Mouse (Mus musculus) G1E-ER4 (cell line): ENCODE measurements around the gene Rps27. TPM values are rescaled to one million over a fixed set of nuclear protein-coding genes. Genes with fewer than 3 reads are reported as not detected.

Experiments used
- GATA1 ChIP-seq: IDR thresholded peaks from one replicate; pipeline ENCODE4 v1.8.0; 2012; ENCODE audit warnings: low read length, inconsistent platforms
- polyA plus RNA-seq: library from polyadenylated mRNA; stranded (reverse); fragments of >175 nt; gene quantifications from 2 replicates; pipeline ENCODE4 v1.2.3, GENCODE M21; 2012

The Rps27 gene
- polyA plus RNA-seq, result 121 and 183 TPM in 2 replicates

DNA sequence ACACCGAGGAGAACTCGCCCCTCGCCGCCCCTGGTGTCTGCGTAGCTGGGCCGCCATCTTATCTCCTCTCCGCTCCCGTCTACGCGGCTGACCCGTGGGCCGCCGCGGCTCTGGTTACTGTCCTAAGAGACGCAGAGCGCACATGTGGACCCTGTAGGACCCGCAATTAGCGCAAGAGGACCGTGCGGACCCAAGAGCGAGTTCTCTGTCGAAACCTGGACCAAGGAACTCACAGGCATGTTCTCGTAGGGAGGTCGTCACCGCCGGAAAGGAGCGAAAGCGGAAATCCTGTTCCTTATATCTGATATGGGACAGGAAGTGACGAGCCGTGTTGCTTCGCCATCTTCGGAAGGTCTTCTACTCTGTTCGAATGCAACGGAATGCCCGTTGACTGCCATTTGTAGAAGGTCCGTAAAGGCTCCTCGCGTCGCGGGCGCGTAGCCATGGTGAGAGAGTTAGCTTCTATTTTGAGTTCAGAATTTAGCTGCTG is at the start of gene Rps27, which contains the start of gene Rab13:
Gene Rps27, minus strand, starts transcription at position 275 of the 490 bp plus-strand sequence.
Gene Rab13, plus strand, starts transcription at position 319 of the 490 bp plus-strand sequence.
- TF ChIP-seq GATA1, result no peak

DNA sequence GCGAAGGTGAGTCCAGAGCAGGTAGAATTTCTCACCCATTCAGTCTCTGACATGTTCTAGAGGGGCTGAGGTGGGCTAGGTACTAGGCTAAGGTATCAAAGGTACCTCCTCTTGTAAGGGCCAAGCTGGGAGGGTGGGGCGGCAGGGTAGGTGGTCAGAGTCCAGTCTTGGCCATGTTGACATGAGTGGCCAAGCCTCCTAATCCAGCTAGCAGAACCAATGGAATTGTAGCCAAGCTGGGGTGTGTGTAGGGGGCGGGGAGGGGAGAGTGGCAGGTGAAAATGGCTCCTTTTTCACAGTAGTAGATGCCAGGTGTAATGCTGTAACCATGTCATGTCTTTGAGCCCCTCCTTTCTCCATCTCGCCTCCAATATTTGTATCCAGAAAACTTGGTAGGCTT is 45.1 kb upstream of the Rps27 start:
- no peak for TF ChIP-seq GATA1

DNA sequence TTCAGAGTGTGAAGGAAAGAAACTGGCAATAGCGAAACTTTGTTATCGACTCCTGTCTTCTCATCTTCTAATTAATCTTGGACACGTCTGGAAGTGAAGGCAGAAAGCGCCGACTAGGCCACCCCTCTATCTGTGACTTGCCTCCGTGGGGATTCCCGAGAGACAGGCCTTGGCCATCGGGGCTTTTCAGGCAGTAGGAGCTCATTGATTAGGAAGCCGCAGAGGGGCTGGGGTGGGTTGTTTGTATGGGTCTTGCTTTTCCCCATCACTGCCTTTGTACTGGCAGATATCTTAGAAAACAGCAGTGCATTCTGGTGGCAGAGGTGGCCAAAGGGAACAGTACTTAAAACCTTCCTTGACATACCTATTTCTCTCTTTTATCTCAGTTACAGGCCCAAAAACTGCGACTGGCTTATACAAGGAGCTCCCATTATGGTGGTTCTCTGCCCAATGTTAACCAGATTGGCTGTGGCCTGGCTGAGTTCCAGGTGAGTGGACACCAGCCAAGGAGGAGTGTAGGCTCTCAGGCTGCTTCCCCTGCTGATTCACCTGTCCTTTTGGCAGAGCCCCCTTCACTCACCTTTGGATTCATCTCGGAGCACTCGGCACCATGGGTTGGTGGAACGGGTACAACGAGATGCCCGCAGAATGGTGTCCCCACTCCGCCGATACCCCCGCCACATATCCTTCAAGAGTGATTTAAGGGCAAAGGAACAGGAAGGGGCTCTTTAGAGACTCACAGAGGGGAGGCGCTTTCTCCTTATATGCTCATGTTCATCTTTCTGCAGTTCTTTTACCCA is 43.5 kb upstream of the Rps27 start:
- no peak for TF ChIP-seq GATA1

DNA sequence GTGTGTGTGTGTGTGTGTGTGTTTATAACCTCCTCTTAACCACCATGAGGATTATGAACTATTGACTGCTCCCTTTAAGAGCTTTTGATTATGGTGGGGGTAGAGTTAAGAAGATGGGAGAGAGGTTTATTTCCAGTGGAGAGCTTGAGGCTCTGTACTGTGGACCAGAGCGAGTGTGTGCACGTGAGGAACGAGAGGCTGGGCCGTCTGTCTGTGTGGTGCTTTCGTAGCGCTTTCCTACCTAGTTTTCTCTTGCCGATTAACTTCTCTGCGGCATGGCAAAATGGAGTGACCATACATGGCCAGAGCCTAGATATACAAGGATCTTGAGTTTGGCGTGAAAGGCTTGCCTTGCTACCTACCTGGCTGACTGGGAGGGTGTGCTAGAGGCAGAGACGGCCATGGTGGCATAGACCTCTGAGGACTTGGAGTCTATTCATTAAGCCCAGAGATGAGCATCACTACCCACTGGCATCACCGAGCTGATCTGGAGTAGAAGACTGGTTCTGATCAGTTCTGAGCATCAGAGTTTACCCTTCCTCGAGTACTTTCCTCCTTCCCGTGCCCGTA is 42.4 kb upstream of the Rps27 start:
- TF ChIP-seq GATA1, result no peak

DNA sequence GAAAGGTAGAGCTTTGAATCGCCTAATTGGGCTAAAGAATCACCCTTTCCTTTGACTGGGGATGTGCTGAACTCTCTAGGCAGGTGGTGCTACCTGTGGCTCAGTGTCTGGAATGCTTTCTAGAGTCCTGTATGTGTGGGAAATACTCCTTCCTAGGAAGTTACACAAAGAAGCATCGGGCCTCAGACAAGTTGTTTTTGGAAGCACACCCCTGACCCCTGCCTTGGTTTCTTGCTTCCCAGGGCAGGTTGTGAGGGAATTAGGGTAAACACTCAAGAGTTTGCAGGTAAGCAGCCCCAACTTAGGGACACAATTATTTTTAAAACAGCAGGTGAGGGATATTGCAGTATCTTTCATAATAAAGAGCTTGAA is 41.7 kb upstream of the Rps27 start:
- no peak for TF ChIP-seq GATA1

DNA sequence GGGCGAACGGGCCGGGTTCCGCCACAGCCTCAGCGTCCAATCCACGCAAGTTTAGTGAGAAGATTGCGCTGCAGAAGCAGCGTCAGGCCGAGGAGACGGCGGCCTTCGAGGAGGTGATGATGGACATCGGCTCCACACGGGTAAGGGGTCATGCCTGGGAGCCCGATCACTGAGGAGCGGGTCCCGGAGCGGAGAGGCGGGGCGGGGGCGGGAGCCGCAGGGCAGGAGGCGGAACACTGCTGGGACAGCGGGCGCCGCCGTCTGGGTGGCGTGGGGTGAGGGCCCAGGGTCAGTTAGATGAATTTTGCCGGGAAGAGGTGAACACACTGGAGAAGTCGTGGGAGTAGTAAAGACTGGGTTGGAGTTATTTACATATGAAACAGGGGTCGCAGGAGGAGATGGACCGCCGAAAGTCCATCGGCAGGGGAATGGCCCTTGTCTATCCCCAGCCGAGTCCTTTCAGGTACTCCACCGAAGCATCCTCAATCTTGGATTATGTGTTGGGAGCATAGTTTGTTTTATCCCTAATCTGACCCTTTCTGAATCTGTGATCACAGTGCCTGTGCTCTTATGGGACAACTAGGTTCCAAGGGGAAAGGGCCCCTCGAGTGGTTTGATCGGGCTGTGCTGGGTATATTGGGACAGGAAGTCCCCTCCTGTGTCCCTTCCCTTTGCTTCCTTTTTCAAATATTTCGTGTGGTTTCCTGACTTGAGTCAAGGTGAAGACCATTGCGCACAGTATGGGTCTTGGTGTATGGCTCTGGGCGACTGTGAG is 41.2 kb upstream of the Rps27 start:
- no peak for TF ChIP-seq GATA1

DNA sequence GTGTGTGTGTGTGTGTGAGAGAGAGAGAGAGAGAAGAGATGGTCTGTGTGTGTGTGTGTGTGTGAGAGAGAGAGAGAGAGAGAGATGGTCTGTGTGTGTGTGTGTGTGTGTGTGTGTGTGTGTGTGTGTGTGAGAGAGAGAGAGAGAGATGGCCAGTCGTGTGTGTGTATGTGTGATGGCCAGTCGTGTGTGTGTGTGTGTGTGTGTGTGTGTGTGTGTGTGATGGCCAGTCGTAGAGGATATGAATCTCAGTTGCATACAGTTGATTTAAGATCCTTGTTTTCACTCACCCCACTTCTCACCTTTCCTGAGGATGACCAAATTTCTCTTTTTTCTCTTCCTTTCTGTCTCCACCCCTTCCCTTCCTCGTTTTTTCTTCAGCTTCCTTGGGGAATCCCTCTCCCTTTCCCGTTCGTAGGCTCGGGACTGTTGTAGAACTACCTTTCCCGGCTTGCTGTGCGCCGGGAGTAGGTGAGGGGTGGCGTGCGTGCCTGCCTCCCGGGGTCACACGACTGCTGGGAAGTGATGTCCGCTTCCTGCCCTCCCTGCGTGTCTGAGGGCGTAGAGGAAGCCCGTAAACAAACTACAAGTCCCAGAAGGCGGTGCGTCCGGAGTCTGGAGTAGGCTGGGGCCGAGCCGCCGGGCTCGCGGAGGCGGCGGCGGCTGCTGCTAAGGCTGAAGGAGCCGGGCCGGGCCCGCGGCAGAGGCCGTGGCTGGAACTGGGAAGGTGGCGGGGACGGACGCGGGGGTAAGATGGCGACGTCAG is 40.4 kb upstream of the Rps27 start, which contains the start of gene Crtc2:
Gene Crtc2, plus strand, starts transcription at position 511 of the 766 bp plus-strand sequence.
- no peak for TF ChIP-seq GATA1

DNA sequence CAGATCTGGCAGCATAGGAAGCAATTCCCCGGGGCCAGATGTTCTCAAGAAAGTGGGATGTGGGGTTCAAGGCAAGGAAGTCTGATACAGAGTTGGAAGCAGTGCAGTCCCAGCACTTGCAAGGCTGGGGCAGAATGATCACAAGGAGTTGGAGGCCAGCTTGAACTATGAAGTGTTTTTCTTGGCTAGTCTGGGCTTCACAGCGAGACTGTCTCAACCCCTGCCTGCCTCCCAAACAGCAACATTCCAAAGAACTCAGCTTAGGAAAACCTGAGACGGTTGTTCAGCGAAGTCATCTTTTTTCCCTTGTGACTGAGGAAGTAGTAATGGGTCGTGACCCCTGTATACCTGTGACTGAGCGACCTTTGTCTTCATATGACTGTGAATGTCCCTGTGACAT is 37.3 kb upstream of the Rps27 start:
- TF ChIP-seq GATA1, result no peak

DNA sequence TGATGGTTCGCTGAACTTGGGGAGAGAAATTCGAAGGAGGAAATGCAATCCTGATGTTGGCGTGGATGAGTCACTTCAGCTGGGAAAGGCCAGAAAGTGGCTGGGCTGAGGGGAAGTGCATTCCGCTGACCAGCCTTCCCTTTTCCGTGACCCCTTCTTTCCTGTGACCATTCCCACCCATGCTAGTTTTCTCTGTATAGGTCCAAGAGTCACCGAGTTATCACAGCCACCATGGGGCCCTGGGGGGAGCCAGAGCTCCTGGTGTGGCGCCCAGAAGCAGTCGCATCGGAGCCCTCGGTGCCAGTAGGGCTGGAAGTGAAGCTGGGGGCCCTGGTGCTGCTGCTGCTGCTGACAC is 35.3 kb upstream of the Rps27 start:
- TF ChIP-seq GATA1, result no peak

DNA sequence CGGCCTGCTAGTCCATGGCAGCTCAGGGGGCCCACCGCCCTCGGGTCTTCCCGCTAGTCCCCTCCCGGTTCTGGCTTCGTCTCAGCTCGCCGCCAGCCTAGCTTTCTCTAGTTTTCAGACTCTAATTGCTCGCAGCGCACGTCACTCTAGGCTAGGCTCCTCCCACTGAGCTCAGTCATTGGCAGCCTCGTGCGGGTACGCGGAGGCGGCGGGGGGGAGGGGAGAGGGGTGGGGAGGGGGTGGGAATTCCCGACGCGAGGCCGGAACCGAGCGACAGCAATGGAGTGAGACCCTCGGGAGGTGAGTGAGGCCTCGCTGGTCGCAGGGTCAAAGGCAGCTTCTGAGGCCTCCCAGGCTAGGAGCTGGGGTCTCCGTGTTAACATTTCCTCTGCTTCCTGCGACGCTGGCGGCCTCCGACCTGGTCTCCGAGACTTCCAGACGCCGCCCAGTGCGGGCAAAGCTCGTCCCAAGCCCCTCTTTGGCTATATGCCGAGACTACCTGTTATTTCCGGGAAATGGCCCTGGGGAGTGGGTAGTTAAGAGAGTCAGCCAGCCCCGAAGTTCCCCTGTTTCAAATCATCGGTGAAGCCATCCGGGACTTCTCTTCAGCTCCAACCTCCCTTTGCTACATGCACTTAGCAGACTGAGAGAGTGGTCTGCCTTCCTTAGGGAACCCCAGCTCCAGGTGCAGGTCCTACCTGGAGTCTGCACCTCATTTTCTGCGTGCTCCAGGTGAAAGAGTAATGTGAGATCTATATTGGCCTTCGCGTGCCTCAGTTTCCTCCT is 34.7 kb upstream of the Rps27 start, which contains the start of gene Slc39a1:
Gene Slc39a1, plus strand, starts transcription at position 213 of the 786 bp plus-strand sequence.
- no peak for TF ChIP-seq GATA1

DNA sequence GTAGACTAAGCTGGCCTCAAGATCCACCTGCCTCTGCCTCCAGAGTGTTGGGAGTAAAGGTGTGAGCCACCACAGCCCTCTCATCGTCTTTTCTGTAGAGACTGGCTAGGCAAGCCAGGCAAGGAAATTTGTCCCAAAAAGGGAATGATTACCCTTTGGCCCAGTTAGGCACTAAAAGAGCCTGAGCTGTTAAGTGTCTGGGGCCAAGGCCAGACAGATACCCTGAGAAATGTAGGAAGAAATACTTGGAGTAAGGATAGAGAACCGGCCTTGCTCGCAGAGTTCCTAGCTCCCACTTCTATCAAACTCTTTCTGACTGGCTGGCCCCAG is 34.1 kb upstream of the Rps27 start:
- no peak for TF ChIP-seq GATA1

DNA sequence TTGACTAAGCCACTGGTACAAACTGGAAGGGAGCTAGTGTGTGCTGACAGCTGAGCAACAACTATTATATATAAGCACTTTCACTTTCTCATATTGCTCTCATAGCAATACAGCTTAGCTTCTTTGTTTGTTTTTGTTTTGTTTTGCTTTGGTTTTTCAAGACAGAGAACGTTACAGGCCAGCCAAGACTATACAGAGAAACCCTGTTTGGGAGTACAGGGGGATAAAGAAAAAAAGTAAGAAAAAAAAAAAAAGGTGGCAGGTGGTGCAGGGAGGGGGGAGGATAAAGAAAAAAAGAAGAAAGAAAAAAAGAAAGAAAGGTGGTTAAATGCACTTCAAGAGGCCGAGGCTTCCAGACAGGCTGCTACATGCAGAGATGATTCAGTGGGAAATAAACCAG is 32.0 kb upstream of the Rps27 start:
- TF ChIP-seq GATA1, result no peak

DNA sequence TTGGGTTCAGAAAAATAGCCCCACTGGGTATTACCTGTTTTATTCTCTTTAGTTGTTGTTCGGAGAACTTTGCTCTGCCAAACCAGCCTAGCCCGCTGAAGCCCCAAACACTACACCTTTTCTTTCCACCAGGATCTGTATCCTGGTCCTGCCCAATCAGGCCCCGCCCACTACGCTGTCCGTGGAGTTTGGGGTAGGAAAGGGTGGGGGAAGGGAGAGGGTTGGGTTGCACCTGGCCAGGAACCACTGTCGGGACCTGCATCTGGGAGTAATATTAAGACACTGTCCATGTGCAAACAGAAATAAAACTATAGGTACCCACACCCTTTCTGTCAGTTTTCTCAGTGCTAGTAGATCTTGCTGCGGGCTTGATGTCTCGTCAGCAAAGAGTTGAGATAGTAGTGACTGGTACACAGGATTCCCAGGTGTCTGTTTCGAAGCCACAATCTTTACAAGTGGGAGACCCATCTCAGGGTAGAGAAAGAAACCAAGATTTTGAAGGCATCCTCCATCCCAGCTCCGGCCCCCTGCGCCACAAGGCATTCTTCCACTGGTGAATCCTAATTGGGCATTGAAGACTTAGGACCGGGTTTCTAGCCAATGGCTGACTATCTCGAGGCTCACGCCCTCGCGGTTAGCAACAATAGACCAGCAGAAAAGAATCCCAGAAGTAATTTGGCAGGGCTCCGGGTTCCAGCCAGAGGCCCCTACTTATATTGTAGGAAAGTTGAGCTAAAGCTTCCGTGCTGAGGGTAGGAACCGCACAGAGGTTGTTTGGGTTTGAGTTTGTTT is 29.7 kb upstream of the Rps27 start, which contains the start of gene Creb3l4:
Gene Creb3l4, minus strand, starts transcription at position 529 of the 792 bp plus-strand sequence.
- no peak for TF ChIP-seq GATA1

DNA sequence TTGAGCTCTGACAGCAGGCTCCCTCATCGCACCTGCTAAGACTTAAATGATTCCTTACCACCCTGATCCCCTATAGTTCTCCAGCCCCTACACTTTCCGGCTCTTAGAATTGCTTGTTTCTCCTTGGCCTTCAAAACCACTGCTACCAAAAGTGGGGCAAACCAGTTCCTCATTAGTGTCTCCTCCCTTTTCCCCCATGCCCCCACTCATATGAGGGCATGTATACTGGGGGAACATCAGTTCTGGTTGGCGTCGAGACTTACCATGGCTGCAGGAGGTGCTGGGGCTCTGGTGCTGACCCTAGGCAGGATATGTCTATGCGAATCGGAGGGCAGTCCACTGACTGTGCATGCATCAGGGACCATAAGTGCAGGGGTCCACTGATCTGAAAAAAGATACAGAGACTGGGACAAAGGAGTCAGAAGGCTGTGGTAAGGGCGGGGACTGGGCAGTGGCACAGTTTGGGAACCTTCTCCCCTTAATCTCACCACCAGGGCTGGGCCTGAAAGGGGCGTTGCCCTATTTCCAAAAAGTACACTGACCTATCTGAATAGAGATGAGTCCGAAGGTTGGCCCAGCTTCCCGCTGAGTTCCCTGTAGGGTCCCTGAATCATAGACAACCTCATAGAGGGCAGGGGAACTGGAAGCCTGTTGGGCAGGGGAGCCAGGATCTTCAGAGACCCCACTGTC is 28.4 kb upstream of the Rps27 start:
- TF ChIP-seq GATA1, result no peak
